Mouse (Mus musculus): ENCODE measurements around the gene Kras.

- TF ChIP-seq USF2 (IDR thresholded peaks at IDR 0.05; ENCODE audit: borderline replicate concordance in 1 of 2, insufficient read depth in 1 of 2, low read depth in 1 of 2, low read length in 2 of 2), result no peak
- no peak for TF ChIP-seq CTCF (IDR thresholded peaks at IDR 0.05 in 2 of 3, conservative IDR thresholded peaks at IDR 0.05 in 1 of 3; ENCODE audit: control insufficient read depth in 1 of 3, insufficient read depth in 1 of 3, low read depth in 2 of 3, low read length in 3 of 3, poor library complexity in 1 of 3, severe bottlenecking in 1 of 3)
- no peak for TF ChIP-seq POLR2A (IDR thresholded peaks at IDR 0.05; ENCODE audit: control insufficient read depth in 1 of 2, insufficient read depth in 1 of 2, low read depth in 1 of 2, low read length in 2 of 2, poor library complexity in 1 of 2)
- TF ChIP-seq SIN3A (IDR thresholded peaks at IDR 0.05; ENCODE audit: low read length), result no peak
- TF ChIP-seq TCF12 (IDR thresholded peaks at IDR 0.05; ENCODE audit: low read depth, low read length), result no peak
- no peak for TF ChIP-seq USF1 (IDR thresholded peaks at IDR 0.05; ENCODE audit: low read depth, low read length)
- no peak for TF ChIP-seq GABPA (IDR thresholded peaks at IDR 0.05; ENCODE audit: low read depth, low read length)
- TF ChIP-seq TBP (IDR thresholded peaks at IDR 0.05; ENCODE audit: low read depth, low read length), result no peak
- no peak for TF ChIP-seq TAL1 (IDR thresholded peaks at IDR 0.05; ENCODE audit: low read length)
- no peak for TF ChIP-seq CHD1 (IDR thresholded peaks at IDR 0.05; ENCODE audit: low read depth, low read length)
- no peak for TF ChIP-seq NRF1 (IDR thresholded peaks at IDR 0.05; ENCODE audit: insufficient read depth, low read depth, low read length, poor library complexity, severe bottlenecking)
- no peak for TF ChIP-seq GATA1 (IDR thresholded peaks at IDR 0.05; ENCODE audit: low read depth, low read length)
- TF ChIP-seq EP300 (IDR thresholded peaks at IDR 0.05; ENCODE audit: low read depth in 1 of 2, low read length in 2 of 2), result no peak
- no peak for TF ChIP-seq MAX (IDR thresholded peaks at IDR 0.05; ENCODE audit: low read length)
These were observed 2.2 kb downstream of the Kras start for GRCm38 (mm10) chr6:145247886-145248285.
